Mouse (Mus musculus) midbrain, embryonic 12.5 days (tissue): ENCODE data around the gene Lgalsl. TPM values are rescaled to one million over a fixed set of nuclear protein-coding genes. Genes with fewer than 3 reads are reported as not detected.

Experiments
- ATAC-seq: fragments of 200-750 bp; cut with Nextera tagmentation; 2 replicates; pipeline ENCODE4 v1.8.0; 2017; ENCODE audit warnings: low read depth, moderate TSS enrichment, moderate library complexity; ENCODE audit not compliant: low FRiP score
- H3K27ac ChIP-seq: fragments of 300-500 bp; sonication (generic); replicated peaks from 2 replicates; pipeline ENCODE4 v1.5.1; 2016; ENCODE audit warnings: mild to moderate bottlenecking
- H3K27me3 ChIP-seq: fragments of 300-500 bp; sonication (generic); 2 replicates; pipeline ENCODE4 v1.6.1; 2016; ENCODE audit warnings: mild to moderate bottlenecking
- H3K36me3 ChIP-seq: fragments of 300-500 bp; sonication (generic); 2 replicates; pipeline ENCODE4 v1.6.1; 2016
- H3K4me1 ChIP-seq: fragments of 300-500 bp; sonication (generic); 2 replicates; pipeline ENCODE4 v1.6.1; 2016
- H3K4me2 ChIP-seq: fragments of 300-500 bp; sonication (generic); replicated peaks from 2 replicates; pipeline ENCODE4 v1.6.1; 2016; ENCODE audit warnings: mild to moderate bottlenecking, moderate library complexity
- H3K4me3 ChIP-seq: fragments of 300-500 bp; sonication (generic); 2 replicates; pipeline ENCODE4 v1.5.1; 2016; ENCODE audit warnings: mild to moderate bottlenecking
- H3K9ac ChIP-seq: fragments of 300-500 bp; sonication (generic); replicated peaks from 2 replicates; pipeline ENCODE4 v1.6.1; 2016; ENCODE audit warnings: mild to moderate bottlenecking, moderate library complexity
- H3K9me3 ChIP-seq: fragments of 300-500 bp; sonication (generic); 2 replicates; pipeline ENCODE4 v1.6.1; 2016; ENCODE audit warnings: mild to moderate bottlenecking
- WGBS: fragments of 180-500 bp; shearing (Covaris S2); methylation state at CpG from one replicate; pipeline ENCODE4 v1.1.7; 2016; 5-methylcytosine and 5-hydroxymethylcytosine counted together
- polyA plus RNA-seq: library from polyadenylated mRNA; unstranded; fragments of >200 nt; fragmentation: Nextera tagmentation; extraction: Ambion mirVana; gene quantifications from 2 replicates; pipeline ENCODE4 v1.2.1, GENCODE M21; 2016

Lgalsl gene
- polyA plus RNA-seq, 1 experiment from 2014 or later = 43.1 TPM

GRCm38 (mm10) chr11:20821351-20821750, 9.5 kb downstream of the Lgalsl start:
- Histone ChIP-seq H3K4me3 (no peak overlapping the region), H3K27ac (no peak overlapping the region), H3K27me3 (no peaks in the 10 kb centered on the region; the same call in 1 of the 2 replicates), H3K9ac (no peak overlapping the region), H3K4me1 (0 out of 2 replicates have a peak, but pooled peaks cover 5% of the 10 kb centered on the region), H3K36me3 (peaks cover 4% of the 10 kb centered on the region; the same call in 1 of the 2 replicates), H3K9me3 (no peaks in the 10 kb centered on the region), H3K4me2 (no peak overlapping the region)
- no peak for ATAC-seq
- WGBS = 84% methylated on average over 7 of the region's 7 CpGs

GRCm38 (mm10) chr11:20813901-20814523, 16.8 kb downstream of the Lgalsl start:
- no peak overlapping the region for H3K4me3 ChIP-seq
- no peaks in the 10 kb centered on the region for H3K27me3 ChIP-seq
- H3K36me3 ChIP-seq = no peaks in the 10 kb centered on the region
- no peak overlapping the region for H3K9ac ChIP-seq
- no peaks in the 10 kb centered on the region for H3K4me1 ChIP-seq
- no peak overlapping the region for H3K4me2 ChIP-seq
- no peak overlapping the region for H3K27ac ChIP-seq
- H3K9me3 ChIP-seq = no peaks in the 10 kb centered on the region
- 85% methylated on average over 6 of the region's 6 CpGs for WGBS
- no peak for ATAC-seq

- Histone ChIP-seq H3K4me2 (no peak overlapping the region), H3K4me1 (no peaks in the 10 kb centered on the region), H3K27ac (no peak overlapping the region), H3K4me3 (no peak overlapping the region), H3K9ac (no peak overlapping the region), H3K27me3 (no peaks in the 10 kb centered on the region), H3K9me3 (no peaks in the 10 kb centered on the region), H3K36me3 (no peaks in the 10 kb centered on the region)
- ATAC-seq = no peak
- WGBS = 71% methylated on average over 5 of the region's 5 CpGs
These were observed 18.5 kb downstream of the Lgalsl start for GRCm38 (mm10) chr11:20812153-20812887.

- Histone ChIP-seq H3K27ac (no peak overlapping the region), H3K9ac (no peak overlapping the region), H3K36me3 (no peaks in the 10 kb centered on the region), H3K27me3 (no peaks in the 10 kb centered on the region), H3K4me3 (no peak overlapping the region), H3K9me3 (no peaks in the 10 kb centered on the region), H3K4me2 (no peak overlapping the region), H3K4me1 (no peaks in the 10 kb centered on the region)
- WGBS = 79% methylated on average over 5 of the region's 5 CpGs
- ATAC-seq = no peak
These were observed 24.2 kb downstream of the Lgalsl start for GRCm38 (mm10) chr11:20806659-20807058.

GRCm38 (mm10) chr11:20805604-20806249, 25.1 kb downstream of the Lgalsl start:
- Histone ChIP-seq H3K4me3 (no peak overlapping the region), H3K4me1 (peaks cover 4% of the 10 kb centered on the region), H3K27ac (no peak overlapping the region), H3K4me2 (no peak overlapping the region), H3K36me3 (no peaks in the 10 kb centered on the region), H3K9ac (no peak overlapping the region), H3K9me3 (no peaks in the 10 kb centered on the region), H3K27me3 (no peaks in the 10 kb centered on the region)
- no peak for ATAC-seq
- WGBS = 60% methylated on average over 4 of the region's 4 CpGs

GRCm38 (mm10) chr11:20804416-20804815, 26.4 kb downstream of the Lgalsl start:
- WGBS = 93% methylated on average over 4 of the region's 4 CpGs
- Histone ChIP-seq H3K36me3 (no peaks in the 10 kb centered on the region), H3K4me3 (no peak overlapping the region), H3K4me2 (no peak overlapping the region), H3K27me3 (no peaks in the 10 kb centered on the region), H3K27ac (no peak overlapping the region), H3K4me1 (peaks cover 12% of the 10 kb centered on the region), H3K9ac (no peak overlapping the region), H3K9me3 (no peaks in the 10 kb centered on the region)
- no peak for ATAC-seq

GRCm38 (mm10) chr11:20800277-20801092, 30.4 kb downstream of the Lgalsl start:
- H3K36me3 ChIP-seq = no peaks in the 10 kb centered on the region
- ATAC-seq = peak; percentile 41; the same call in 1 of the 2 replicates
- no peak overlapping the region; the same call in 1 of the 2 replicates for H3K9ac ChIP-seq
- H3K27ac ChIP-seq = peak overlapping the region; percentile 52
- peak overlapping the region; percentile 3; the same call in 1 of the 2 replicates for H3K4me2 ChIP-seq
- H3K27me3 ChIP-seq = 0 out of 2 replicates have a peak, but pooled peaks cover under 1% of the 10 kb centered on the region
- no peak overlapping the region for H3K4me3 ChIP-seq
- 11% methylated on average over 14 of the region's 14 CpGs for WGBS
- H3K9me3 ChIP-seq = peaks cover 5% of the 10 kb centered on the region; the same call in 1 of the 2 replicates
- peaks cover 12% of the 10 kb centered on the region for H3K4me1 ChIP-seq

GRCm38 (mm10) chr11:20797841-20798240, 33.0 kb downstream of the Lgalsl start:
- Histone ChIP-seq H3K9me3 (peaks cover 5% of the 10 kb centered on the region; the same call in 1 of the 2 replicates), H3K36me3 (no peaks in the 10 kb centered on the region), H3K4me1 (peaks cover 12% of the 10 kb centered on the region), H3K27me3 (peaks cover 4% of the 10 kb centered on the region; the same call in 1 of the 2 replicates), H3K4me3 (no peak overlapping the region), H3K4me2 (no peak overlapping the region), H3K27ac (no peak overlapping the region), H3K9ac (no peak overlapping the region)
- 94% methylated on average over 6 of the region's 6 CpGs for WGBS
- no peak for ATAC-seq

- no peak for ATAC-seq
These were observed 35.4 kb downstream of the Lgalsl start for GRCm38 (mm10) chr11:20795466-20795865.

GRCm38 (mm10) chr11:20794913-20795254, 36.0 kb downstream of the Lgalsl start:
- H3K9ac ChIP-seq = no peak overlapping the region
- no peak overlapping the region for H3K4me3 ChIP-seq
- H3K36me3 ChIP-seq = no peaks in the 10 kb centered on the region
- WGBS = 54% methylated on average over 11 of the region's 11 CpGs
- no peaks in the 10 kb centered on the region for H3K4me1 ChIP-seq
- peak; percentile 58 for ATAC-seq
- H3K27ac ChIP-seq = no peak overlapping the region
- peaks cover 5% of the 10 kb centered on the region; the same call in 1 of the 2 replicates for H3K9me3 ChIP-seq
- H3K4me2 ChIP-seq = peak overlapping the region; percentile 26; the same call in 1 of the 2 replicates
- H3K27me3 ChIP-seq = peaks cover 4% of the 10 kb centered on the region; the same call in 1 of the 2 replicates

More at GRCm38 (mm10) chr11:20795466-20795865, 35.4 kb downstream of the Lgalsl start:
- Histone ChIP-seq H3K36me3 (no peaks in the 10 kb centered on the region), H3K9ac (no peak overlapping the region), H3K27me3 (peaks cover 4% of the 10 kb centered on the region; the same call in 1 of the 2 replicates), H3K27ac (no peak overlapping the region), H3K4me1 (peaks cover 5% of the 10 kb centered on the region), H3K4me2 (no peak overlapping the region), H3K9me3 (peaks cover 5% of the 10 kb centered on the region; the same call in 1 of the 2 replicates), H3K4me3 (no peak overlapping the region)
- 57% methylated on average over 2 of the region's 2 CpGs for WGBS

GRCm38 (mm10) chr11:20794196-20794912, 36.5 kb downstream of the Lgalsl start:
- peaks cover 5% of the 10 kb centered on the region; the same call in 1 of the 2 replicates for H3K9me3 ChIP-seq
- H3K27me3 ChIP-seq = peaks cover 4% of the 10 kb centered on the region; the same call in 1 of the 2 replicates
- H3K9ac ChIP-seq = no peak overlapping the region
- no peak overlapping the region for H3K27ac ChIP-seq
- WGBS = 37% methylated on average over 10 of the region's 10 CpGs
- ATAC-seq = peak; percentile 83
- no peak overlapping the region for H3K4me3 ChIP-seq
- no peaks in the 10 kb centered on the region for H3K4me1 ChIP-seq
- H3K4me2 ChIP-seq = peak overlapping the region; percentile 26; the same call in 1 of the 2 replicates
- H3K36me3 ChIP-seq = no peaks in the 10 kb centered on the region
